Mouse (Mus musculus) C2C12 (cell line): ENCODE measurements around the gene Pqbp1.

Source experiments
- CTCF ChIP-seq: IDR thresholded peaks from one replicate; pipeline ENCODE4 v1.5.1; 2011; ENCODE audit not compliant: control insufficient read depth, insufficient read depth, insufficient read length
- MAX ChIP-seq: IDR thresholded peaks from one replicate; pipeline ENCODE4 v1.6.1; 2011; ENCODE audit warnings: mild to moderate bottlenecking, control low read depth
- MYOG ChIP-seq: IDR thresholded peaks from one replicate; pipeline ENCODE4 v1.6.1; 2011; ENCODE audit not compliant: control insufficient read depth, insufficient read length; ENCODE audit errors: extremely low read depth
- USF1 ChIP-seq: IDR thresholded peaks from one replicate; pipeline ENCODE4 v1.6.1; 2011; ENCODE audit warnings: low read depth, mild to moderate bottlenecking, control low read depth, moderate library complexity

GRCm38 (mm10) chrX:7868506-7868905 lies 30.6 kb downstream of the Pqbp1 start:
- TF ChIP-seq MYOG (no peak), CTCF (no peak), USF1 (no peak), MAX (no peak)
